Mouse (Mus musculus): Measurements from ENCODE around the gene Tulp3. TPM values are rescaled to one million over a fixed set of nuclear protein-coding genes. Genes with fewer than 3 reads are reported as not detected.

Gene Tulp3
- polyA plus RNA-seq, 1 experiment, result 0.07 TPM

DNA sequence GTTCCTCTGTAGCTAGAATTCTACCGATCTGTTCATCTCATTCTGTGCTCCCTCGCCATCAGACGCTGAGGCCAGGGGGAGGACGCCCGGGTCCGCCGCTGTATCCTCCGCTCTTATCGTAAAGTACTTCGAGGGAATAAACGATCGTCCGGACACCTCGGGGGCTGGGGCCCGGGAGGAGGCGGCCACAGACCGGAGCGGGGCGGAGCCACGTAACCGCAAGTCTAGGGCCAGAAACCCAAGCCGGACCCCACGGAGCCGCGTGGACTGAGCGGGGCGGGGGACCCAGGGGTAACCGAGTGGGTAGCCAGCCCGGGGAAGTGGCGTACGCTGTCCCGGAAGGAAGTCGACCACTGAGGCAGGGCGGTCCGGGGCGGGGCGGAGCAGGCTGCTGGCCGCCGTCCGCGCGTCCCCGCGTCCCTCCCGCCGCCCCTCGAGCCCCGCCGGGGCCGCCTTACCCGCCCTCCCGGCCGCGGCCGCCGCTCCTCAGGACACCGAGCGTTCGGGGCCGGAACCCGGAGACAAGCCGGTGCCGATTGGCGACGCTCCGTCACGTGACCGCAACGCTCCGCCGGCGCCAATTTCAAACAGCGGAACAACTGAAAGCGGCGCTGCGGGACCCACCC is 6.8 kb upstream of the Tulp3 start, which contains the start of the genes Rhno1 and Foxm1:
Gene Rhno1, minus strand, starts transcription at position 531 of the 626 bp plus-strand sequence.
Gene Foxm1, plus strand, starts transcription at position 587 of the 626 bp plus-strand sequence.
- peak within 1 kb of the TSS; percentile 99 for H3K4me3 ChIP-seq (replicated peaks)
- no peak for TF ChIP-seq GATA1 (IDR thresholded peaks at IDR 0.05; ENCODE audit: low read length)
- no peak for TF ChIP-seq TAL1 (IDR thresholded peaks at IDR 0.05; ENCODE audit: low read length)
- no peaks in the 10 kb centered on the region for H3K9me3 ChIP-seq (ENCODE audit: control insufficient read depth, low read length)
- H3K36me3 ChIP-seq (ENCODE audit: control insufficient read depth), result peaks cover 72% of the 10 kb centered on the region
- peaks cover 56% of the 10 kb centered on the region for H3K4me1 ChIP-seq (ENCODE audit: control insufficient read depth)
- H3K27me3 ChIP-seq (ENCODE audit: control insufficient read depth), result no peaks in the 10 kb centered on the region

DNA sequence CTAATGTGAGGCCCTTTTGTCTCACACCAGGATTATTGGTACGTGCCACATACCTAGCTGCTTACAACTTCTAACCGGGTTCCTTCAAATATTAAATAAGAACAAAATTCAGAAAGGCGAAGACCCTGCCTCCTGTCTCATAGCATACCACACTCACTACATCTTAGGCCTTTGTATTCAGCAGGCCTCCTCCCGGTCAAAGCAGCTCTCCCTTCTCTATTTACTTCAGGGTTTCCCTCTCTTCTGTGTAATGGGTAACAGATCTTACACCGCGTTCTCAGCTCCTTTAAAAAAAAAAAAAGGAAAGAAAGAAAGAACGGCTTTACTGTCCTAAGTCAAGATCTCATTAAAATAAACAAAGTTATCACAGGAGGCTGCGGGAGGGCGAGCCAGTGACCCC is 6.2 kb upstream of the Tulp3 start:
- peak overlapping the region; percentile 99 for H3K4me3 ChIP-seq (replicated peaks)
- no peaks in the 10 kb centered on the region for H3K27me3 ChIP-seq (ENCODE audit: control insufficient read depth)
- H3K9me3 ChIP-seq (ENCODE audit: control insufficient read depth, low read length), result no peaks in the 10 kb centered on the region
- H3K36me3 ChIP-seq (ENCODE audit: control insufficient read depth), result peaks cover 72% of the 10 kb centered on the region
- no peak for TF ChIP-seq GATA1 (IDR thresholded peaks at IDR 0.05; ENCODE audit: low read length)
- no peak for TF ChIP-seq TAL1 (IDR thresholded peaks at IDR 0.05; ENCODE audit: low read length)
- H3K4me1 ChIP-seq (ENCODE audit: control insufficient read depth), result peaks cover 58% of the 10 kb centered on the region

DNA sequence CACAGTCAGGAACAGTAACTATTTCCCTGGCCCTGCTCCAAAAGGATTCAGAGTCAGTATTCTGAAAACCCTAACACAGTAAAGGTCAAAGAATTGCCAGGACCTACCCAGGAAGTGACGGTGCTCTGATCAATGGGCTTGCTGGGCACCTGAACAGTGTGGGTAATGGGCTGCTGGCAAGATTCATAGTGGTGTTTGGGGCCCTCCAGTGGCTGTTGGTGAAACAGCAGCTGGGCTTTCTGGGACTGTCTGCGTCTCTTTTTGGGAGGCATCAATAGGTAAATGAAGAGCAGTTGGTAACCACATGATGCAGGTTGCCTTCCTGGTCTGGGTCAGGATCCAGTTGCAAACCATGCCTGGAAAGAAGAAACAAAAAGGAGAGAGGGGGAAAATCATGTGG is 3.3 kb upstream of the Tulp3 start:
- Histone ChIP-seq H3K36me3 (ENCODE audit: control insufficient read depth) (peaks cover 54% of the 10 kb centered on the region), H3K27me3 (ENCODE audit: control insufficient read depth) (peaks cover 18% of the 10 kb centered on the region), H3K9me3 (ENCODE audit: control insufficient read depth, low read length) (no peaks in the 10 kb centered on the region), H3K4me3 (replicated peaks) (no peak overlapping the region), H3K4me1 (ENCODE audit: control insufficient read depth) (peaks cover 60% of the 10 kb centered on the region)
- TF ChIP-seq TAL1 (IDR thresholded peaks at IDR 0.05; ENCODE audit: low read length) (no peak), GATA1 (IDR thresholded peaks at IDR 0.05; ENCODE audit: low read length) (no peak)

DNA sequence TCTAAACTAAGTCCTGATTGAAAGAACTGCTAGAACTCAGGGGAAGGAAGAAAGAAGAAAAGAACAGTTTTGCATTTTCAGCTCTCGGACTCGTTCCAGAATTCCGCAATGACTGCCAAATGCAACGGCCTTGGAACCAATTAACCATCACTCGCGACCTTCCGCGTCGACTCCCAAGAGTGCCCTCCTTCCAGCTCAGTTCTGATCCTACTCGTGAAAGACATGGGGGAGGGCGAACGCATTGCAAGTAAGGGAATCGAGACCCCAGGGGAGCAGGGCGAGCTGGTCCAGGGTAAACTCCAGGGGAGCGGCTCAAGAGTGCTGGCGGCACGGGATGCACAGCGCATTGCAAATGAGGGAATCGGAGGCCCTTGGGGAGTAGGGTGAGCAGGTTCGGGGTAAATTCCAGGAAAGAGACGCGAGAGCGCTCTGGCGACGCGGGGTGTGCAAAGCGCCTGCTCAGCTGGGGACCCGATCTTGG is 410 bp downstream of the Tulp3 start:
- Histone ChIP-seq H3K27me3 (ENCODE audit: control insufficient read depth) (peaks cover 24% of the 10 kb centered on the region), H3K9me3 (ENCODE audit: control insufficient read depth, low read length) (no peaks in the 10 kb centered on the region), H3K4me3 (replicated peaks) (peak overlapping the region; percentile 67), H3K4me1 (ENCODE audit: control insufficient read depth) (peaks cover 34% of the 10 kb centered on the region), H3K36me3 (ENCODE audit: control insufficient read depth) (peaks cover 42% of the 10 kb centered on the region)
- no peak for TF ChIP-seq GATA1 (IDR thresholded peaks at IDR 0.05; ENCODE audit: low read length)
- TF ChIP-seq TAL1 (IDR thresholded peaks at IDR 0.05; ENCODE audit: low read length), result no peak

DNA sequence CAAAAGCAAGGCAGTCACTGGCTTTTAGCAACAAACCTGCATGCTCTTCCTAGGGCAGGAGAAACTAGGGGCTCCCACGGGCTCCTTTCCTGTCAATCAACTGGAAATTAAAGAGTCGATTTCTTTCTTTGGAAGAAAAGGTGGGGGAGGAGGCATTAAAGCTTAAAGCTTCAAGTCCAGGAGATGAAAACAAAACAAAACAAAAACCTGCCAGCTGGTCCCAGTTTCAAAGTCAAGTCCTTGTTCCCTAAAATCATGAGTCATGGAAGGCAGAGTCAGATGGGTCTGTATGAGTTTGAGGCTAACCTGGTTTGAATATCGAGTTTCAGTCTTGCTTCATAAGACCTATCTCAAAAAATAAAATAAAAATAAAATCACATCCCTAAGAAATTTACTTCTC is 1.5 kb downstream of the Tulp3 start:
- TF ChIP-seq GATA1 (IDR thresholded peaks at IDR 0.05; ENCODE audit: low read length) (no peak), TAL1 (IDR thresholded peaks at IDR 0.05; ENCODE audit: low read length) (no peak)
- peaks cover 32% of the 10 kb centered on the region for H3K36me3 ChIP-seq (ENCODE audit: control insufficient read depth)
- H3K4me3 ChIP-seq (replicated peaks), result no peak overlapping the region
- H3K9me3 ChIP-seq (ENCODE audit: control insufficient read depth, low read length), result no peaks in the 10 kb centered on the region
- H3K4me1 ChIP-seq (ENCODE audit: control insufficient read depth), result peaks cover 27% of the 10 kb centered on the region
- H3K27me3 ChIP-seq (ENCODE audit: control insufficient read depth), result peaks cover 24% of the 10 kb centered on the region

DNA sequence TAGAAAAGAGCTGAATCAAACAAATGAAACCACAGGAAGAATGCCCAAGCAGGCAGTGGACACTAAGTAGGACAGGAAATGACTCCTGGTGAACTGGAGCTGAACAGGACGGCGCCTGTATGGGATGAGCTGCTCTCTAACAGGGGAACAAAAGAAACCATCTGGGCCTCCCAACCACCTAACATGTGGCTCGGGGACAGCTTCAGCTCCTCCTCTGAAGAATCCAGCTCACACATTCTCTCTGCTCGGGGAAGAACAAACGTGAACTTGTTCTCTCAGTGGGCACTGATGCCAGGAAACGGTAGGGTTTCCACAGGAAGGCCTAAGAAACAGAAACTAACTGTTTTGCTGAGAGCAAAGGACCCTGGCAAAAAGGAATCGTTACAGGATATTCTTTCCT is 5.9 kb downstream of the Tulp3 start:
- H3K27me3 ChIP-seq (ENCODE audit: control insufficient read depth), result peaks cover 13% of the 10 kb centered on the region
- H3K36me3 ChIP-seq (ENCODE audit: control insufficient read depth), result peaks cover 3% of the 10 kb centered on the region
- H3K4me1 ChIP-seq (ENCODE audit: control insufficient read depth), result no peaks in the 10 kb centered on the region
- no peak overlapping the region for H3K4me3 ChIP-seq (replicated peaks)
- no peaks in the 10 kb centered on the region for H3K9me3 ChIP-seq (ENCODE audit: control insufficient read depth, low read length)
- TF ChIP-seq TAL1 (IDR thresholded peaks at IDR 0.05; ENCODE audit: low read length) (no peak), GATA1 (IDR thresholded peaks at IDR 0.05; ENCODE audit: low read length) (no peak)

DNA sequence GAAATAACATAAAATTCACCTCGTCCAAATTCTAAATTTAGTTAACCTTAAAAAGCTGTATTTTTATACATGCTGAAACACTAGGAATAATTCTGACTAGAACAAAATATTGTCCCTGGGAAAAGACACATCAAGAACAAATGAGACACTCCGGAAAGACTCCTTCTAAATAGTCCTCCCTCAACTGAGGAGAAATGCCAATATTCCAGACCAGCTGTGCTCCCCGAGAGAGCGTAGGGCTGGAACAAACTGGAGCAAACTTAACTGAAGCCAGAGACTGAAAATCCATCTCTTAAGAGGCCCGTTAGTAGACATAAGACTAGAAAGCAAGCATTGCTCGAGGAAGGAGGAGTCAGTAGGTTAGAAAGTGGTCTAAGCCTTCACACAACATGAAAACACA is 8.9 kb downstream of the Tulp3 start:
- Histone ChIP-seq H3K4me3 (replicated peaks) (no peak overlapping the region), H3K36me3 (ENCODE audit: control insufficient read depth) (peaks cover 3% of the 10 kb centered on the region), H3K27me3 (ENCODE audit: control insufficient read depth) (no peaks in the 10 kb centered on the region), H3K9me3 (ENCODE audit: control insufficient read depth, low read length) (no peaks in the 10 kb centered on the region), H3K4me1 (ENCODE audit: control insufficient read depth) (no peaks in the 10 kb centered on the region)
- no peak for TF ChIP-seq TAL1 (IDR thresholded peaks at IDR 0.05; ENCODE audit: low read length)

DNA sequence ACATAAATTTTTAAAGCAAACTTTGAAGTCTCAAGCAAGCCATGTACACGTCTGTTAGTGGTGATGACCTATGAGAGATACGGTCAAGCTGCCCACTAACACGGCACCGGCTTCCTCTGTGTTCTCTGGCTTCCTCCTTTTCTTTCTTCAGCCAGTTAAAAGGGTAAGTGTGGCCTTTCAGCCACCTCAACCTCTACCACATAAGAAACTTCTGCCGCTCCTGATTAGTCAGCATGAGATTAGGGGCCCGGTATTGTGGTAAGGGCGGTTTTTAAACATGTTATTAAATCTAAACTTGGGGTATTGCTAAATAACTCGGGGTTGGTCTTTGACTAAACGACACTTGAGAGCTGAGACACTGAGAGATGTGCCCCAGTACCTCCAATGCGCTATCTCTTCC is 10.0 kb downstream of the Tulp3 start:
- TF ChIP-seq GATA1 (IDR thresholded peaks at IDR 0.05; ENCODE audit: low read length) (no peak), TAL1 (IDR thresholded peaks at IDR 0.05; ENCODE audit: low read length) (no peak)
- H3K9me3 ChIP-seq (ENCODE audit: control insufficient read depth, low read length), result no peaks in the 10 kb centered on the region
- no peaks in the 10 kb centered on the region for H3K4me1 ChIP-seq (ENCODE audit: control insufficient read depth)
- H3K27me3 ChIP-seq (ENCODE audit: control insufficient read depth), result no peaks in the 10 kb centered on the region
- no peaks in the 10 kb centered on the region; the same call in 1 of the 2 replicates for H3K36me3 ChIP-seq (ENCODE audit: control insufficient read depth)
- H3K4me3 ChIP-seq (replicated peaks), result no peak overlapping the region

DNA sequence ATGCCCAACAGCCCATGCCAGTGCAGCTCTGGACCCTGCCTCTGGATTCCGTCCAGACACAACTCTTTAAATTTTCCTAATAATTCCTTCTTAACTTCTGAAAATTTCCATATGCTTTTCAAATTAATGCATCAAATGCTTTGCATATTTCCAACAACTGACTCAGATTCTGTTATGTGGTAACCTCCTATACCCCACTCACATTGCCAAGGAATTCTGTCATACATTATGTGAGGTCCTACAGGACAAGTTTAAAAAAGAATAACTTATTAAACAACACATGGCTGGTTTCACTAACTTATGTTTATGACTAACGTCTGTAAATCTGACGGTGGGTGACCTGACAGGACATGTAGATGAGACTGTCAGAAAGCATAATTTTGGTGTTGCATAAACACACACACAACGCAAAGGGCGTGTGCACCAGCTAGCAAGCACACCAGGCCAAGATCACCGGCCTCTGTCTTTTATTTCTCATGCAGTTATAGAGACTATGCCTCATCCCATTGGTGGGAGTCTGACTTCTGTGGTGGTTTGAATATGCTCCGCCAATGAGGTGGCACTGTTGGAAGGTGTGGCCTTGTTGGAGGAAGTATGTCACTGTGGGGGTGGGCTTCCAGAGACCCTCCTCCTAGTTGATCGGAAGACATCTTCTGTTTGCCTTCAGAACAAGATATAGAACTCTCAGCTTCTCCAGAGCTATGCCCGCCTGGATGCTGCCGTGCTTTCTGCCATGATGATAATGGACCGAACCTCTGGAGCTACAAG is 13.5 kb downstream of the Tulp3 start:
- no peaks in the 10 kb centered on the region for H3K9me3 ChIP-seq (ENCODE audit: control insufficient read depth, low read length)
- no peaks in the 10 kb centered on the region for H3K36me3 ChIP-seq (ENCODE audit: control insufficient read depth)
- H3K4me3 ChIP-seq (replicated peaks), result no peak overlapping the region
- no peaks in the 10 kb centered on the region for H3K27me3 ChIP-seq (ENCODE audit: control insufficient read depth)
- no peak for TF ChIP-seq GATA1 (IDR thresholded peaks at IDR 0.05; ENCODE audit: low read length)
- TF ChIP-seq TAL1 (IDR thresholded peaks at IDR 0.05; ENCODE audit: low read length), result no peak
- H3K4me1 ChIP-seq (ENCODE audit: control insufficient read depth), result no peaks in the 10 kb centered on the region
